Mouse (Mus musculus): ENCODE results near the gene Abcc4.
A peak's percentile ranks its signal among the peaks of the same experiment; 100 is the strongest.

The Abcc4 gene

DNA sequence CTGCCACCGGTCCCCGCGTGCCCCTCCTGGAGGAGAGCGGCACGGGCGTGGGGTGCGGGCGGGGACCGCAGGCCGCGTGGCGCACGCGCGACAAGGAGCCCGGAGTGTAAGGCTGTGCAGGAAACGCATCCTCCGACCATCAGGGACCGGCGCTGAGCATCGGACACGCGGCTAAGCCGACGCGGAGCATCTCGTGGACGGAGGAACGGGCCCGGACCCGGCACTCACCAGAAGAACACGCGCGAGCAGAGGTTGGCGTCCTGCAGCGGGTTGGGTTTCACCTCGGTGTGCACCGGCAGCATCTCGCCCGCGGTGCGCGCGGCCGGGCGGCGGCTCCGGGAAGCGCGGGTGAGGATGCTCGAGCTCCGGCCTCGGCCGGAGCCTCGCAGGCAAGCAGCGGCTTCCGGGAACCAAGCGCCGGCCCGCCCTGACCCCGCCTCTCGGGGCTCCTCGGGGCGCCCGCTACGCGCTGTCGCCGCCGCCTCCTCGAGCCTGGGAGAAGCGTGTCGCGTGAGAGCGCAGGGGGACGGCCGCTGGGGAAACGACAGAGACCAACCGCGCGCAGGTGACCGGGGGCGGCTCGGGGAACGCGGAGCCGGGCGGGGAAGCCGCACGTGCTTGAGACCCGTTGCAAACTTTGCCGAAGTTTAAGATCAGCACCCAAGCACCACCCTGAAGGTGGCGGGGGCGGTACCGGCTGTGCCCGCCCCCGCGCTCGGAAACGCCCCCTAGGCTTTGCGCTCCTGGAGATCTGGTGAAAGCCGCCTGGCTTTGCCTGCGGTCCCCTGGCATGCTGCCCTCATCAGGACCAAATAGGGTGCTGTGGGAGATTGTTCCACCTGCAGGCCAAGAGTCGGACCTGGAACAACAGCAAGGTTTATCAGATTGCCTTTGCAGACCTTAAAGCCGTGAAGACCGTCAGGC, at the start of gene Abcc4:
Abcc4 (minus strand) TSS at position 412 of the 924 bp plus-strand sequence.
- DNase-seq (ENCODE audit: low spot score in 2 of 2), result peak; percentile 59 to 64

DNA sequence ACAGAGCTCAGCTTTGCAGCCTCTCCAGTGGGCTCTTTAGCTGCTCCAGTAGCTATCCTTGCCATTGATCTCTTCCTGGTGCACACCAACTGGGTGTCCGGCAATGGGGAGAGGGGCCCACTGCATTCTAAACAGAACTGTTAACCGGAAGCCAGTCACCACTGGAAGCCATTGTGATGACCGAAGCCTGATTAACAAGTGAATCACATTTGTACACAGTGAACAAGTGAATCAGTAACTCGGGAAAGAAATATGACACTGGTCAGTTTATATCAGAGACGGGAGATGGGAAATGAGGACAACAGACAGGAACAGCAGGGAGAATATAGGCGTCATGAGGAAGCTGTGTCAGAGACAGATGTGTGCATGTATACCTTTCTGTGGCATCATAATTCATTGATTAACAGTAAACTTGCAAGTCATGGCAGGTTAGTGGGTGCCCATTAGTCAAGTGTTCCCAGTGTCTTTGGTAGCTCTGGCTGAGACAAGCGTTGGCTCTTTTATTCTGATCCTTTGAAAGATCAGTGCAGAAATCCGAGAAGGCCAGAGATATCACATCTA, 45.3 kb upstream of the Abcc4 start:
- DNase-seq (ENCODE audit: low spot score in 2 of 2), result no peak

DNA sequence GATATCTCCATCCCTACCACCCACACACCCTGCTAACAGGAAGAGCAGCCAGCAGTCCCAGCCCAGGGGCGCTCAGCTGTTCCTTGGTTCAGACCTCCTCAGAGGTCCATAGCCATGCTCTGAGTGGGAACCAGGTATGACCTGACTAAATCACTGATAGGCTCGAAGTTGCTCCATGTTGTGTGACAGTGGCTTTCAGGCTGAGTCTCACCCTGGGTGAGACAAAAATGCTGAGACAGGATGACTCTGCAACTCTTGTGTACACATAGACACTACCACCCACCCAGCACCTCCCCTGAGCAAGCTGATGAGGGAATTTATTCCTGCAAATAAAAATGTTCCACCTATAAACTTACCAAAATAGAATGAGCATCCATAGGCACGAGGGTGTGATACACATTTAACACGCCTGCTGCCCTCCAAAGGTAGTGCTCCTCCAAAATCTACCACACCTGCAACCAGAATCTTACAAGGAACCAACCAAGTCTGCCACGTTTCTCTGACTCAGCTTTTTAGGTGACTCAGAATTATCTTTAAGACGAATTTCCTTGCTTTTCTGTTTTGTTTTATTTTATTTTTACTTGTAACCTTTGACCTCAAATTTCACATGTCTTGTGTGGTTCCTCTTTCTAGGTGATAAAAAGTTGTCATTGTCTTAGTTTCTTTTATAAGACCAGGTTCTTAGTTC, 44.6 kb upstream of the Abcc4 start:
- no peak for DNase-seq (ENCODE audit: low spot score in 2 of 2)

DNA sequence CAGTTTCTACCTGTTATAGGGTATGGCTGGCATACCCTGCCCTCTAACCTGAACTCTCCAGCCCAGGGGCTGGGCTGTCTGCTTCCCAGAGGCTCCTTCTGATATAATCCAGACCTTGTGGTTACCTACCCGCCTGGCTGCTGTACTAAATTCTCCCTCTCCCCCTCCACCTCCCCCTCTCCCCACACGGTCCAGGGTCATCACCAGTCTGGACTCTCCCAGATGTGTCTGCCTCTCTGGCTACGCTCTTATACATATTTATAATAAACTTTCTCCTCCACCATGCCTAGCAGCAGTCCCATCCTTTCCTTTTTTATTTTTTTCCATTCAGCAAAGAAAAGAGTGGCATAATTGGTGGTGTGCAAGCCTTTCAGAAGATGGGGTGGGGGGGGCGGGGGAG, 43.7 kb upstream of the Abcc4 start:
- DNase-seq (ENCODE audit: low spot score in 2 of 2), result no peak

DNA sequence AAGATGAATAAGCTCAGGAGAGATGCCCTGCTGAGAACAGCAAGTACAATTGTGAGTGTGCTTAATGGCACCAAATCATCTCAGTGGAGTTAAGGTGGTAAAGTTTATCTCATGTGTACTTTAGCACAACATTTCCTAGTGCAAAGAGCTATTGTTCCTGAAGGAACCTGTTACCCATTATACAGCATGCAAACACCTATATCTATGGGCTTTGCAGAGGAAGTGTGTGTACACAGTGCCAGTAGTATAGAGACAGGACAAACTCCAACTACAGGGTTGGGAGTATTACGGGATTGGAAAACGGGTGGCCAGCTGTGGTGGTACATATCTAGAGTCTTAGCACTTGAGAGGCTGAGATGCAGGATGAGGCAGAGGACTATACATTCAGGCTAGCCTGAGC, 43.0 kb upstream of the Abcc4 start:
- DNase-seq (ENCODE audit: low spot score in 2 of 2), result no peak

DNA sequence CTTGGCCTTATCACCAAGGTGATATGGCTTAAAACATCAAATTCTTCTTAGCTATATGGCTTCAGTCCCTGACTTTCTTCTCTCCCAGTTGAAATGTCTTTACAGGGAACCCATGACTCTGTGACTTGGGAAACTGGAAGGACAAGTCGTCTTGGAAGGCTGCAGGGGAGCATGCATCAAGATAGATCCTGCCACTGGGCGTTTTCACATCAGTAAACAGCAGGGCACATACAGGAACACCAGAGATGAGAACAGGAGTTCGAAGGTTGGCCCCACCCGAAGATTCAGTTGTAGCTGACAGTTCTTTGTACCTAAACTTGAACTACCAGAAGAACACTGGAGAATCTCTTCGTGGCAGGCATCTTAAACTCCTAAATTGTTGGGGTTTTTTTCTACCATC, 36.8 kb upstream of the Abcc4 start:
- DNase-seq (ENCODE audit: low spot score in 2 of 2), result no peak

DNA sequence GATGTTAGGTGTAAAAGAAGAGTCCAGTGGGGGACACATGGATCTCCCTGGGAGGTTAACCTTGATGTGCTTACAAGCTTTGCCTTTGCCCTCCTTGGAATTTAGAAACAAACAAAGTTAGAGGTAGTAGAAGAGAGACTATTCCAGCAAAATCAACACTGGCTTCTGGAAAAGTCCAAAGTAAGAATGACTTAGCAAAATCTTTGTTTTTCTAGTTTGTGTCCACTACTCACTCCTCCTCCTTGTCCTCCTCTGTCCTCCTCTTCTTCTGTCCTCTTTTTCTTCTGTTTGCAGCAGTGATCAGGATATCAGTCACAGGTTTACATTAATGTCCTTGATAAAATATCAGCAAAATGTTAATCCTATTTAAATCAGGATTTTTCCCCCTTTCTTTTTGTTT, 35.8 kb upstream of the Abcc4 start:
- DNase-seq (ENCODE audit: low spot score in 2 of 2), result no peak

DNA sequence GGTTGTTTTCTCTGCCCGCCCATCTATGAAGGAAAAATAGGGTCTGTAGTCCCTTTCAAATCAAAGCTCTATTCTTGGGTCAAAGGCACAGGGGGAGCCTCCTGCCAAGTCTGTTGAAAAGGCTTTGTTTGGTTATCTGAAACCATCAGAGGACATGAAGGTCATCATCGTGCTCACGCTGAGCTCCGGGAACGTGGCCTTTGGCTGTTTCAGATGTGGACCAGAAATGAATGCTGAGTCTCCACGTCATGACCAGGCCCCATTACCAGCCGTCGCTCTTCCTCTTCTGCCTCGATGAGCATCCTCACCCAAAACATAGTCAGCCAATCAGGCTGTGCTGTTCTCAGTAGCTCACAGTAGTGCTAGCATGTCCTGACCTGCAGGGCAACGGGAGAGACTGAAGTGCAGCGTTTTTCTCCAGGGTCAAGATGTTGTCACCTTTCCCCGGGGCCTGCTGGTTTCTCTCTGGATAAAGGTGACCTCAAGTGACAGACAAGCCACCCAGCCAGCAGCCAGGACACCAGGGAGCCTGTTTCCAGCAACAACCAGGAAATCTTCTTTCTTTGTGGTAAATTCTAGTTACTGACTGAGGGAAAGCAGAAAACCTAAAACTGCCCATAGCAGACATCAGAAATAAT, 31.4 kb upstream of the Abcc4 start:
- no peak for DNase-seq (ENCODE audit: low spot score in 2 of 2)

DNA sequence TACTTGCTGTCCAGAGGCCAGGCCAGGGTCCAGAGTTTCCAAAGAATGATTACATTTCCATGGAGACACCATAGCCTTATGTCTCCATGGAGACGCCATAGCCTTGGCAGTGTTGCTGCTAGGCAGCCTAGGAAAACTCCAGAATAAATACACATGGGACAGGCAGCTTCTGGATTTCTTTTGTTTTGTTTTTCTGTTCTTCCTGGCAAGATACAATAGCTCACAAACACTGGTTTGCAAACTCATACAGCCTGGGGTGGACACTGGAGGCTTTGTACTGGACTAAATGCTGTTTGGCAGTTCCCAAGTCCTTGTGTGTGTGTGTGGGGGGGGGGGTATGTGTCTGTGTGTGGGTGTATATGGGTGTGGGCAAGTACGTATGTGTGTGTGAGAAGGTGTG, 29.1 kb upstream of the Abcc4 start:
- no peak for DNase-seq (ENCODE audit: low spot score in 2 of 2)

DNA sequence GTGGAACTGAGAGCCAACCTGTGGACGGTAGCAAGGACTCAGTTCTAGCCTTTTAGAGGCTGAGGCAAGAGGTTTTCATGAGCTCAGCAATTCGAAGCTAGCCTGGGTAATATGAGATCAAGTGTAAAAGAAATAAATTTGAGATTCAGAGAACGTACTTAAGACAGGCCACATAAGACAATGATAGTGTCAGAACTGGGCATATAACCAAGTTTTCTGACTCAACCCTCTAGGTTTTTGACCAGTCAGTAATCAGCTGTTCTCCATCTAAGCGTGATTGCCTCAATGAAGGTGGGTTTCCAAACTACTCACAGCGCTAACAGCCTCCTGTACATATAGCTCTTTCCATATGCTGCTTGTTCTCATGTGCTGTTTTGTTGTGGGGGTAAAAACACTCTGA, 27.1 kb upstream of the Abcc4 start:
- DNase-seq (ENCODE audit: low spot score in 2 of 2), result no peak

DNA sequence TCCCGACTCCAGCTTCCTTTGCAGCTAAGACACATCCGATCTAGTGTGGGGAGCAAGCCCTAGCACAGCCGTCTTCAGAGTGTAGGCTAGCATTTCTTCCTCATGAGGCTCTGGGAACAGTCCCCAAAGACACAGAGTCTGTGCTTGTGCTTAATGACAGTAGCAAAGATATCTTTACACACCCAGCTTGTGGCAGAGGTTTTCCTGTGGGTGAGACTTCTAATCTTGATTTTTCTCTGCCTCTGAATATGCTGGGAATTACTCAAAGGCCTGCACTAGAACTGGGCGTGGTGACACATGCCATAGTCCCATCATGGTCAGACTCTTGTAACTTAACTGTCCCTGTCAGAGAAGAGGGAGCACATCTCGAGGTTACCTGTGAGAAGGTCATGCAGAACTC, 24.6 kb upstream of the Abcc4 start:
- DNase-seq (ENCODE audit: low spot score in 2 of 2), result no peak

DNA sequence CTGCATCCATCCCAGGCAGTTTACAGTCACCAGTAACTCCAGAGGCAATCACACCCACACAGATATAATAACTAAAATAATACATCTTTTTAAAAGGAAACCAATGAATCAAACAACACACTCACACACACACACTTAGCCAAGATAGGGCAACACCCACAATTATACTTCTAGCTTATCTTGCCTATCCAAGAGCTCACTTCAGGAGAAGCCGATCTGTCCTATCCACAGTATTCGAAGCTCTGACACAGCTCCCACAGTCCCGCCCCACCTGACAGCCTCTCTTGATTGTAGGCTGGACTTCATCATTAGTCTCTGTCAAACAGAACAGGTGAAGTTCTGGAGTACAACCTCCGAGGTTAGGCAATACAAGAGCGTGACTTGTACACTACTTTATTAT, 19.4 kb upstream of the Abcc4 start:
- no peak for DNase-seq (ENCODE audit: low spot score in 2 of 2)

DNA sequence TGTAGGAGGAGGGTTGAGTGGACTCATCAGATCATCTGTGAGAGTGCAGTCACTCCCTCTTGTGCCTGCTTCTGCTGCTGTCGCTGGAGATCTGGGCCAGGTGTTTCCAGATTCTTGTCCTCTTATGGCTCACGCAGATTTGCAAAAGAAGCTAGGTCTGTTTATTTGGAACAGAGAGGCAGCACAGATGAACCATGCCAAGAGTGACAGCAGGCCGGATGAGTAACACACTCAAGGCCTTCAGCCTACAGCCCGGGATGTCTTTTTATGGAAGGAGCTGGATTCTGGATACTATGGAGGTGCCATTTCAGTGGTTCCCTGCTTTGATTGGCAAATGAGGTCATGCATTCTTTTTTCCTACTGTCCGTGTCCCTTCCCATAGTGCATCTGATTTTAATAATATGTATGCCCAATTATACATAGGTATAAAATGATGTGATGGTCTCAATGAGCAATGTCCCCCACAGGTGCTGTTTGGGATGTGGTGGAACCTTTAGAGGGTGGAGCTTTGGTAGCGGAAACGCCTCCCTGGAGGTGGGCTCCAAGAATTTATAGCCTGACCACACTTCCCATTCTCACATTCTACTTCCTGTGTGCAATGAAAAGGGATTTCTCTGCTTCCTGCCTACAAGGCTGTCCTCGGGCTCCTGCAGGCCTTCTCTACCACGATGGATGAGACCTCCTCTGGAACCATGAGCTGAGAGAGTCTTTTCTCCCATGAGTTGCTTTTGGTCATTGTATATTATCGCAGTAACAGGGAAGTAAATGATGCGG, 18.1 kb upstream of the Abcc4 start:
- DNase-seq (ENCODE audit: low spot score in 2 of 2), result no peak

DNA sequence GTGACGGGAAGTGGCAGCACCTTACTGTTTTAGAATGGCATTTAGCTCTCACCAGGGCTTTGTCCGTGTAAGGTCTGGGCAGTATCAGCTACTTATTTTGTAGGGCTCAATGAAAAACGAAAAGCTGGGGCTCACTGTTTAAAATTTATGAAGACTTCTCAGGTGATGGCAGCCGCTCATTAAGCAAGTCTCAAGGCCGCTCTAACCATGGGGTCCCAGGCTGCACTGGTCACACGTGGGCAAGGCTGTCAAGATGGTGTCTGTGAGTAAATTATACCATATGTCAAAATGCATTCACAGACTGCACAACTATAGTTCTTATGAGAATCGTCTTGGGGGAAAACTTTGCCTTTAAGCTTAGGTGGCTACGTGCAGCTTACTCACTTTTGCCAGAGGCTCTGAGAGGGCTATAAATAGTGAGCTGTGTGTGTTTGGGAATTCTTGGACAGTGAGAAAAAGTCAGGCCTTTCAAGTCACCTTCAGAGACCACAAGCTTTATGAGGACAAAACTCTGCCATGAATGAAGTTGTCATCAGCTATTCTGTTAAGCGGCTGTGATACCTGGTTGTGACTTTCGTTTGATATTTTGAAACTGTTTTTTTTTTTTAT, 13.7 kb upstream of the Abcc4 start:
- no peak for DNase-seq (ENCODE audit: low spot score in 2 of 2)

DNA sequence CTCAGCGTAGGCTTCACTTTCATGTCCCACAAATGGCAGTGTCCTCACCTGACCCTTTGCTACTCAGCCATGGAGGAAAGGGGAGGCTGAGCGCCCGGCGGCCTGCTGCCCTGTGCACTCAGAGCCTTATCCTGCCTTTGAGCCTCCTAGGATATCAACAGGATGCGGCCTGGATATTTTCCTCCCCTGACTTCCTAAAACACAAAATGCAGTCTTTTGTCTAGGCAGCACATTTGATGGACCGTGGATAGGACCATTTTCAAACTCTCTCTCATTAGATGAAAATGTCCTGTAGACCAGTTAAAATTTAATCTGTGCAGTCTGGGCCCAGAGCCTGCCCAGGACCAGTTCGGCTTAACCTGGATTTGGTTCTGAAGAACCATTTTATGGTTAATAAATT, 12.6 kb upstream of the Abcc4 start:
- DNase-seq (ENCODE audit: low spot score in 2 of 2), result no peak

DNA sequence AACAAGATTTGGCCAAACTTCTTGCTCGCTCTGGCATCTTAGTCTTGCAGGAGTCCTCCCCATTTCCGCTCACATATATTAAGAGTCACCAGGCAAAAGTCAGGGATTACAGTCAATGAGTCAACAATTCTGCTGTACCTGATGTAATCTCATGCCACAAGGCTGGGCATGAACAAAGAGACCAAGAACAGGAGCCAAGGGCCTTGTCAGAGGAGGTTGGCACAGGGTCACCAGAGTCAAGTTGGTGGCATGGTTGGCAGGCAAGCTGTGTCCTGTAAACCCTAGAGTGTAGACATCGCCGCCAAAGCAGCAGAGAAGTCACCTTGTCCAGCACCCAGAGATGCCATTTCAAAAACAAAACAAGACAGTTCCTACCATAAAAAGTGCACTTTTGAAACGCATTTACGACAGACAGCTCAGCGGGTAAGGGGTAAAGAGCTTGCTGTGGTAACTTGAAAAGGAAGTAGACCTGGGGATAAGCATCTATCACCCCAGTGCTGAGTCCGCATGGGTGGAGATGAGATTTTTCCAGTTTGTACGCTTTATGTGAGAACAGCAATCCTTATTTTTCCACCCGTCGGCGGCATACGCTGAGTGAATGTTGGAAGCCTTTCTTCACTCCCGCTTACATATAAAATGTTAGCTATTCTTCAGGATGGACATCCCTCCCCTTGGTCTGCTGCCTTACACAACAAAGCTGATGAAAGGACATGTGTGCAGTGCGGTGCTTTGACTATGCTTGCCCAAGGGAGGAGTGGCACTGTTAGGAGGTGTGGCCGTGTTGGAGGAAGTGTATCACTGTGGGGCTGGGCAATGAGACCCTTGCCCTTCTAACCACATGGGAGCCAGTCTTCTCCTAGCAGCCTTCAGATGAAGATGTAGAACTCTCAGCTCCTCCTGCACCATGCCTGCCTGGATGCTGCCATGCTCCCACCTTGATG, 10.6 kb upstream of the Abcc4 start:
- DNase-seq (ENCODE audit: low spot score in 2 of 2), result no peak

DNA sequence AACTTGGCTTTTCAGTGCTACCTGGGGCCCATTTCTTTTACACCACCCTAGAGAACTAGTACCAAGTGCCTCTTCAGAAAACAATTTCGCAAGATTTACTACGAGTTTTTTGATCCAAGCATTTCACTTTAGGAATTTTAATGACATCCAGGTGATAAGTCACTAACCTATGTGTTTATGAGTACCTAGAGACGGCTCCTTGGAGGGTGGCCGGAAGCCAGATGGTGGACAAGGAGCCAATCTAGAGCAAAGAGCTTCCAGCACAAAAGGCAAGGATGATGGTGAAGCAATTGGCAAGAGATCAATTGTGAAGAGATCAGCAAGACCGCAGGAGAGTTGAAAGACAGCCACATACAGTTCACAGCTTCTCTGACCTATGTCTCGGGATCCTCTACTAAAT, 8.7 kb upstream of the Abcc4 start:
- no peak for DNase-seq (ENCODE audit: low spot score in 2 of 2)

DNA sequence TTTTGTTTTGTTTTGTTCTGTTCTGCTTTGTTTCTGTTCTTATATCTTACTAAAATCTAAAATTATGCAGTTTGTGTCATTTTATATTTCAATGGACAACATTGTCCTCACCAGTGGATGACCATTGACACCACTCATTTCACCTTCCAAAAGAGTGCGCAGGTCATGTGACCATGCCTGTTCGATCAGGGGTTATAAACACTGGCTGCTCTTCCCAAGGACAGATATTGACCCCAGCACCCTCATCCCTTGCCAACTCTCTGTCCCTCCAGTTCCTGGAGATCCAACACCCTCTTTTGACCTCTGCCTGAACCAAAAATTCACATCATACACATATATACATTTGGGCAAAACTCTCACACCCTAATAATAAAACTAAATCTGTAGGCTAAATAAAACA, 8.3 kb upstream of the Abcc4 start:
- no peak for DNase-seq (ENCODE audit: low spot score in 2 of 2)

DNA sequence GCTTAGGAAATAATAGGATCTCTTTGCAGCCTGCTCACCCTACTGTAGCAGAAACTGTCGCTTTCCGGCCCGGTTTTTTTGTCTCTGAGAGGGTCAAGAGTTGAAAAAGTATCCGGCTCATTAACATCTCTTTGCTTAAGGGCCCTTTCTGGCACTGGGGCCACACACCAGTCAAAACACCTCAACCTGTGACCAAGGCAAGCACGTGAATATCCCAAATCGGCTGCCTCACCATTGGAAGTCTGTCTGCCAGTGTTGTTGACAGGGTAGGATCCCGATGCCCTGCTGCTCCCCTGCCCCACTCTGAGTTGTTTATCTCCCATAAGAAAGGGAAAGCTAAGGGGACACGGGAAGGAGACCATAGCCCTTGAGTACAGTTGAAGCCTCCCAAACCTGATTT, 7.8 kb upstream of the Abcc4 start:
- DNase-seq (ENCODE audit: low spot score in 2 of 2), result no peak

DNA sequence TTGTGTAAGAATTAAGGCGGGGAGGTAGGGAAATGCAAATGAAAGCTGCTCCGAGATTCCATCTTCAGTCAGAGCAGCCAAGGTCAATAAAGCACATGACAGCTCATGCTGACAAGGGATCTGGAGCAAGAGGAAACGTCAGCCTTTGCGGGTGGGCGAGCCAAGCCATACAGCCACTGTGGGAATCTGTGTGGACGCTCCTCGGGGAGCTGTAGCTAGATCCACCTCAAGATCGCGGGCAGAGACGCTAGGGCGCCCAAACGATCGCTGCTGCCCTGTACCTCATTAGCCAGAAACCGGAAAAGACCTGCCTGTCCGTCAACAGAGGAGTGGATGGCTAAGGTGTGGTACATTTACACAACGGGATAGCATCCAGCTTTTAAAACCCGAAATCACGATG, 7.4 kb upstream of the Abcc4 start:
- no peak for DNase-seq (ENCODE audit: low spot score in 2 of 2)

Data from natural killer cell, adult 2 months (primary cell).